Mouse (Mus musculus) left cerebral cortex, postnatal 25 days (tissue): ENCODE data around the gene Gse1. TPM values are rescaled to one million over a fixed set of nuclear protein-coding genes. Genes with fewer than 3 reads are reported as not detected.
A peak's percentile ranks its signal among the peaks of the same experiment; 100 is the strongest.

Experiments
- DNase-seq, 2 experiments: peaks; one replicate each; pipeline ENCODE4 v3.0.0; 2022; ENCODE audit warnings: low spot score in 2 of 2, mixed read lengths in 1 of 2
- intact Hi-C: fragments of 180-260 bp; cut with DNase I; formaldehyde crosslinking; loops from one replicate; pipeline ENCODE4 v1.15.1; 2025
- total RNA-seq, 2 experiments: library from RNA; stranded (reverse); gene quantifications; 2 replicates each; pipeline ENCODE4 v1.2.3; 2021

Gene Gse1
- total RNA-seq, 2 experiments from 2014 or later = 74.2 to 79.4 TPM

GRCm38 (mm10) chr8:120525135-120525534 lies 296.9 kb downstream of the Gse1 start:
- no peak for DNase-seq
- intact Hi-C loops = no loop called here

- intact Hi-C loops = no loop called here
Observed at GRCm38 (mm10) chr8:120525832-120526231, 297.6 kb downstream of the Gse1 start.

GRCm38 (mm10) chr8:120526577-120526976 lies 298.3 kb downstream of the Gse1 start:
- DNase-seq = no peak
- intact Hi-C loops = no loop called here

More at GRCm38 (mm10) chr8:120525832-120526231, 297.6 kb downstream of the Gse1 start:
- no peak for DNase-seq

GRCm38 (mm10) chr8:120528332-120528731 lies 300.1 kb downstream of the Gse1 start:
- intact Hi-C loops = no loop called here
- no peak for DNase-seq

GRCm38 (mm10) chr8:120529226-120529625 lies 301.0 kb downstream of the Gse1 start:
- DNase-seq = no peak
- intact Hi-C loops = no loop called here

GRCm38 (mm10) chr8:120530954-120531656 lies 302.8 kb downstream of the Gse1 start:
- no peak for DNase-seq
- intact Hi-C loops = no loop called here

- intact Hi-C loops = no loop called here
- no peak for DNase-seq
Observed at GRCm38 (mm10) chr8:120531775-120532516, 303.7 kb downstream of the Gse1 start.

- intact Hi-C loops = no loop called here
- DNase-seq = peak in 1 of 2 experiments; percentile 53
Observed at GRCm38 (mm10) chr8:120532517-120533215, 304.4 kb downstream of the Gse1 start.

- intact Hi-C loops = no loop called here
- DNase-seq = no peak
Observed at GRCm38 (mm10) chr8:120533380-120533779, 305.1 kb downstream of the Gse1 start.

GRCm38 (mm10) chr8:120534080-120534479 lies 305.8 kb downstream of the Gse1 start:
- DNase-seq = no peak
- intact Hi-C loops = no loop called here

GRCm38 (mm10) chr8:120534504-120535368 lies 306.5 kb downstream of the Gse1 start:
- DNase-seq = peak; percentile 77 to 86
- intact Hi-C loops = loop anchor here (1.0 to 5.0 kb wide), 4 partner anchors 45 to 232 kb away; no protein-coding TSS in a partner anchor

- peak; percentile 80 to 81 for DNase-seq
- intact Hi-C loops = loop anchor here (1.0 to 5.0 kb wide), 6 partner anchors 46 to 233 kb away; no protein-coding TSS in a partner anchor
Observed at GRCm38 (mm10) chr8:120535452-120536305, 307.4 kb downstream of the Gse1 start.

- DNase-seq = peak in 1 of 2 experiments; percentile 71
- intact Hi-C loops = loop anchor here (1.0 to 5.0 kb wide), 5 partner anchors 62 to 234 kb away; no protein-coding TSS in a partner anchor
Observed at GRCm38 (mm10) chr8:120536306-120537206, 308.3 kb downstream of the Gse1 start.

GRCm38 (mm10) chr8:120537207-120537817 lies 309.1 kb downstream of the Gse1 start:
- peak; percentile 57 to 68 for DNase-seq
- intact Hi-C loops = loop anchor here (5.0 kb wide), 3 partner anchors 110 to 235 kb away; no protein-coding TSS in a partner anchor

- intact Hi-C loops = loop anchor here (5.0 kb wide), 3 partner anchors 111 to 236 kb away; no protein-coding TSS in a partner anchor
- peak; percentile 67 to 74 for DNase-seq
Observed at GRCm38 (mm10) chr8:120537818-120538396, 309.7 kb downstream of the Gse1 start.
